Mouse (Mus musculus) retina, adult 2 months (tissue): ENCODE measurements around the gene AY761184.
"Not testable (repeated sequence)": the region's sequence is repeated elsewhere in the genome, so short reads cannot be mapped to it uniquely, and the experiment has no call there.

Experiments used
- DNase-seq: peaks from one replicate; pipeline ENCODE4 v3.0.0-alpha.2; 2012; ENCODE audit warnings: low read depth, low spot score

Gene AY761184

GRCm38 (mm10) chr8:21703545-21703944 lies at the start of gene AY761184:
Gene AY761184 (minus strand): TSS chr8:21703645.
- not testable (repeated sequence) for DNase-seq

GRCm38 (mm10) chr8:21665497-21665896 lies 37.9 kb downstream of the AY761184 start, which contains the start of gene Defa34:
Gene Defa34 (plus strand): TSS chr8:21665797.
- DNase-seq: not testable (repeated sequence)

GRCm38 (mm10) chr8:21655480-21655879 lies 48.0 kb downstream of the AY761184 start, which contains the start of gene Defa17:
Gene Defa17 (plus strand): TSS chr8:21655780.
- not testable (repeated sequence) for DNase-seq
